Mouse (Mus musculus) forebrain, embryonic 16.5 days (tissue): ENCODE results near the gene Actb. TPM values are rescaled to one million over a fixed set of nuclear protein-coding genes. Genes with fewer than 3 reads are reported as not detected.
A peak's percentile ranks its signal among the peaks of the same experiment; 100 is the strongest.

Experiments used
- ATAC-seq: fragments of 200-750 bp; cut with Nextera tagmentation; 2 replicates; pipeline ENCODE4 v1.8.0; 2017; ENCODE audit warnings: mild to moderate bottlenecking, moderate library complexity
- H3K27ac ChIP-seq: fragments of 300-500 bp; sonication (generic); 2 replicates; pipeline ENCODE4 v1.5.1; 2014; ENCODE audit warnings: low read length, control low read depth
- H3K27me3 ChIP-seq: fragments of 300-500 bp; sonication (generic); replicated peaks from 2 replicates; pipeline ENCODE4 v1.6.1; 2014; ENCODE audit warnings: low read length; ENCODE audit not compliant: control insufficient read depth, insufficient read depth
- H3K36me3 ChIP-seq: fragments of 300-500 bp; sonication (generic); 2 replicates; pipeline ENCODE4 v1.6.1; 2014; ENCODE audit not compliant: control insufficient read depth, insufficient read depth
- H3K4me1 ChIP-seq: fragments of 300-500 bp; sonication (generic); replicated peaks from 2 replicates; pipeline ENCODE4 v1.6.1; 2014; ENCODE audit warnings: low read length; ENCODE audit not compliant: control insufficient read depth, insufficient read depth
- H3K4me2 ChIP-seq: fragments of 300-500 bp; sonication (generic); 2 replicates; pipeline ENCODE4 v1.6.1; 2014; ENCODE audit warnings: mild to moderate bottlenecking, low read length, control low read depth
- H3K4me3 ChIP-seq: fragments of 300-500 bp; sonication (generic); replicated peaks from 2 replicates; pipeline ENCODE4 v1.5.1; 2014; ENCODE audit warnings: mild to moderate bottlenecking, low read length, control low read depth
- H3K9ac ChIP-seq: fragments of 300-500 bp; sonication (generic); replicated peaks from 2 replicates; pipeline ENCODE4 v1.6.1; 2014; ENCODE audit warnings: low read depth, low read length, control low read depth
- H3K9me3 ChIP-seq: fragments of 300-500 bp; sonication (generic); 2 replicates; pipeline ENCODE4 v1.6.1; 2016; ENCODE audit warnings: low read length; ENCODE audit not compliant: control insufficient read depth
- WGBS: fragments of 180-500 bp; shearing (Covaris S2); extraction: QIAGEN DNeasy Blood & Tissue Kit; methylation state at CpG from one replicate; pipeline ENCODE4 v1.1.7; 2014; 5-methylcytosine and 5-hydroxymethylcytosine counted together
- polyA plus RNA-seq: library from polyadenylated mRNA; unstranded; fragments of >200 nt; fragmentation: Nextera tagmentation; extraction: Ambion mirVana; gene quantifications from 2 replicates; pipeline ENCODE4 v1.2.1, GENCODE M21; 2015

Gene Actb
- polyA plus RNA-seq, 1 experiment from 2014 or later: 15,087 TPM

GRCm38 (mm10) chr5:142876896-142877295, 29.7 kb downstream of the Actb start:
- no peak overlapping the region for H3K4me2 ChIP-seq
- H3K4me1 ChIP-seq: peaks cover 40% of the 10 kb centered on the region
- H3K4me3 ChIP-seq: no peak overlapping the region
- no peak for ATAC-seq
- no peak overlapping the region for H3K9ac ChIP-seq
- H3K27me3 ChIP-seq: no peaks in the 10 kb centered on the region
- 65% methylated on average over 5 of the region's 5 CpGs for WGBS
- H3K36me3 ChIP-seq: 0 out of 2 replicates have a peak, but pooled peaks cover 2% of the 10 kb centered on the region
- H3K27ac ChIP-seq: 0 out of 2 replicates have a peak overlapping the region, but pooled peaks have one; percentile 11
- H3K9me3 ChIP-seq: no peaks in the 10 kb centered on the region

DNA sequence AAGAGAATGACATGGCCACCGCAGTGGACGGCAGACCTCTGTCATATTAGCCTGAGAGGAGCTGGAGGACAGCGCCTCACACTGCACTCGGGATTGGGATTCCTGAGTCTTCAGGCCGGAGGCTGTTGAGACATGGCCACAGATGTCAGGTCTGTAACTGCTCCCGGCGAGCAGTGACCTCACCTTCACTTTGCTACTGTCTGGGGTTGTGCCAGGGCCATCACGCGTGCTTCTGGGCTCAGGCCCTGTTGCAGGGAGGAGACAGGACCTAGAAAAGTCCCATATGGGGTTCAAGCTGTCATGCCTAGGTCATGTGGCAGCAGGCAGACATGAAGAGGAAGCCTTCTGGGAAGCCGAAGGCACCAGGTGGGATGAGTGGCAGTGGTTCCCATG, 31.0 kb downstream of the Actb start:
- no peaks in the 10 kb centered on the region for H3K9me3 ChIP-seq
- H3K36me3 ChIP-seq: 0 out of 2 replicates have a peak, but pooled peaks cover 3% of the 10 kb centered on the region
- H3K4me3 ChIP-seq: no peak overlapping the region
- no peak overlapping the region for H3K4me2 ChIP-seq
- H3K27ac ChIP-seq: no peak overlapping the region
- WGBS: 85% methylated on average over 10 of the region's 10 CpGs
- no peak overlapping the region for H3K9ac ChIP-seq
- H3K27me3 ChIP-seq: no peaks in the 10 kb centered on the region
- H3K4me1 ChIP-seq: peaks cover 34% of the 10 kb centered on the region
- ATAC-seq: no peak

DNA sequence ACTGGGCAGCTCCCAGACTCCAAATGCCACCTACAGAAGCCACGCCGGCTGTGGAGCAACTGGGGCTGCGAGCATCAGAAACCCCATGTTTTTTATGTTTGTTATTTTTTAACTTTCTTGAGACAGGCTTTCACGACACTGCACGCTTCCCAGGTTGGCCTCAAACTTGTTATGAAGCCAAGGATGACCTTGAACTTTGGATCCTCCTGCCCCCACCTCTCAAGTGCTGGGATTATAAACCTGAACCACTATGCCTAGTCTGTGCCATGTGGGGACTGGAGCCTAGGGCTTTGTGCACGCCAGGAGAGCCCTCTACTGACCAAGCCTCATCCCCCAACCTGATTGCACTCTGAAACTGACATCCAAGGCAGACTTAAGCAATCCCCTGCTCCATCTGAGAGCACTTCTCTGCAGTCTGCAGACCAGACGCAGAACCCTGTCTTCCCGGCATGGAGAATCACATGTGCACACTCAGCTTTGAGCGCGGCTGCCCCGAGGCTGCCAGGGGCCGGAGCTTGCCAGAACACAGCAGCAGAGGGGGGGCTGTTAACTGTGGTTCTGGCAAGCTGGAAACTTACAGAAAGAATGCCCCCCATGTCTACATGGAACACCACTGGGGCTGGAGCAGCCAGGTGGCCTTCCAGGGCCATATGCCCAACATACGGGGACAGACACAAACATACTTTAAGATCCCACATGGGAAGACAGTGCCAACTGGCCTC, 31.6 kb downstream of the Actb start:
- H3K4me3 ChIP-seq: no peak overlapping the region
- no peak overlapping the region for H3K27ac ChIP-seq
- no peaks in the 10 kb centered on the region for H3K27me3 ChIP-seq
- WGBS: 80% methylated on average over 13 of the region's 13 CpGs
- no peak overlapping the region for H3K4me2 ChIP-seq
- ATAC-seq: no peak
- H3K4me1 ChIP-seq: peaks cover 31% of the 10 kb centered on the region
- H3K9ac ChIP-seq: no peak overlapping the region
- 0 out of 2 replicates have a peak, but pooled peaks cover 3% of the 10 kb centered on the region for H3K36me3 ChIP-seq
- no peaks in the 10 kb centered on the region for H3K9me3 ChIP-seq

DNA sequence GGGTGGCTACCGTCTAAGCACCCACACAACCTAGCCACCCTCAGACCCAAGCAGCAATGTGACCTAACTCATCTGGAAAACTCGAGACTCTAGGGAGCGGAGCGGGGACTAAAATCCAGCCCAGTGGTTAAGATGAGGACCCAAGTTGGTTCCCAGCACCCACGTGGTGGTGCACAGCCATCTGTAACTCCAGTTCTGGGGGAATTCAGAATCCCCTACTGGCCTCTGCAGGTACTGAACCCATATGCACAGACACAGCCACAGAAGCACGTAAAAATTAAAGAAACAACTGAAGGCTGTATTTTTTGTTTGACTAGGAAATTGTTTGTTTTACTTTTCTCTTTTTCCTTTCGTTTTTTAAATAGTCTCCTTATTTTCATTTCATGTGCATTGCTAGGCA, 32.8 kb downstream of the Actb start:
- no peak overlapping the region for H3K4me2 ChIP-seq
- H3K36me3 ChIP-seq: 0 out of 2 replicates have a peak, but pooled peaks cover 3% of the 10 kb centered on the region
- no peak overlapping the region for H3K9ac ChIP-seq
- no peak overlapping the region for H3K27ac ChIP-seq
- ATAC-seq: no peak
- H3K4me3 ChIP-seq: no peak overlapping the region
- peaks cover 39% of the 10 kb centered on the region for H3K4me1 ChIP-seq
- WGBS: 94% methylated on average over 7 of the region's 7 CpGs
- no peaks in the 10 kb centered on the region for H3K27me3 ChIP-seq
- H3K9me3 ChIP-seq: no peaks in the 10 kb centered on the region

DNA sequence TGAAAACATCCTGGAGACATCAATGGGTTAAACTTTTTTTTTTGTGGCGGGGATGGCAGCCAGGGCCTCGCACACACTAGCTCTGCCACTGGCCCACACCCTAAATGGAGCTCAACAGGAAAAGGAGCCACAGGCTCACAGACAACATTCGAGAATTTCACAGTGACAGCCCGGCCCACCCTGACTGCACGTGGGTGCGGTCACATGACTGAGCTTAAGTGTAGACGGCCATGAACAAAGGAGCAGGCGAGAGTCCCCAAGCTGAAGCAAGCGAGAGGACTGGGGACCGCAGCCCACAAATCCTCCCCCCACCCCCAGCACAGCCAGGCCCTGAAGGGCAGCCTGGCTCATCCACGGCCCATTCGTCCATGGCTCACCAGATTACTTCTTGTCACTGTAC, 34.8 kb downstream of the Actb start:
- H3K4me1 ChIP-seq: peaks cover 33% of the 10 kb centered on the region
- no peak for ATAC-seq
- no peaks in the 10 kb centered on the region for H3K27me3 ChIP-seq
- H3K4me2 ChIP-seq: no peak overlapping the region
- H3K9me3 ChIP-seq: no peaks in the 10 kb centered on the region
- H3K27ac ChIP-seq: no peak overlapping the region
- no peak overlapping the region for H3K4me3 ChIP-seq
- H3K9ac ChIP-seq: no peak overlapping the region
- 0 out of 2 replicates have a peak, but pooled peaks cover 3% of the 10 kb centered on the region for H3K36me3 ChIP-seq
- WGBS: 45% methylated on average over 12 of the region's 12 CpGs

DNA sequence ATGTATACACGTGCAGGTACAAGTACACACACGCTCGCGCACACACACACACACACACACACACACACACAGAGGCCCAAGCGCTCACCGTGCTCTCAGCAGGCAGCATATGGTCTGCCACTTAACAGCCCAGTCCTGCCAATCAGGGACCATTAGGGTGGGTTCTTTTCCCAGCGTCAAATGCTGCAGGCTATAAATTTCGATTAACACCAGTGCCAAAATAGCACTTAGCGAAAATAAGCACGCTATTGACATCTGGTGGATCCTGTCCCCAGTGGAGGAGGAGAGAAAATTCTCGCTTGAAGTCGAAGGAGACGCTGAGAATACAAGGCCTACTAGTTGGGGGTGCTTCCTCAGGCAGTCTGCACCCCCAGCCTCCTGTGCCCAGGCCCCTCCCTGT, 37.1 kb downstream of the Actb start:
- Histone ChIP-seq H3K9me3 (no peaks in the 10 kb centered on the region), H3K36me3 (0 out of 2 replicates have a peak, but pooled peaks cover 3% of the 10 kb centered on the region), H3K4me3 (no peak overlapping the region), H3K9ac (no peak overlapping the region), H3K27me3 (no peaks in the 10 kb centered on the region), H3K27ac (peak overlapping the region; percentile 67), H3K4me1 (peaks cover 25% of the 10 kb centered on the region), H3K4me2 (no peak overlapping the region)
- ATAC-seq: peak; percentile 88
- 30% methylated on average over 13 of the region's 13 CpGs for WGBS

GRCm38 (mm10) chr5:142857763-142858229, 48.8 kb downstream of the Actb start:
- WGBS: 19% methylated on average over 16 of the region's 16 CpGs

GRCm38 (mm10) chr5:142856408-142856807, 50.1 kb downstream of the Actb start:
- Histone ChIP-seq H3K9me3 (no peaks in the 10 kb centered on the region), H3K27ac (no peak overlapping the region), H3K27me3 (no peaks in the 10 kb centered on the region), H3K4me1 (peaks cover 11% of the 10 kb centered on the region), H3K4me3 (no peak overlapping the region), H3K9ac (no peak overlapping the region), H3K36me3 (no peaks in the 10 kb centered on the region), H3K4me2 (no peak overlapping the region)
- WGBS: 77% methylated on average over 4 of the region's 4 CpGs
- no peak for ATAC-seq

More at GRCm38 (mm10) chr5:142857763-142858229, 48.8 kb downstream of the Actb start:
- ATAC-seq: peak; percentile 89
- Histone ChIP-seq H3K9ac (no peak overlapping the region), H3K4me1 (peaks cover 16% of the 10 kb centered on the region), H3K27ac (peak overlapping the region; percentile 86), H3K4me2 (peak overlapping the region; percentile 22; the same call in 1 of the 2 replicates), H3K27me3 (no peaks in the 10 kb centered on the region), H3K36me3 (no peaks in the 10 kb centered on the region), H3K4me3 (no peak overlapping the region), H3K9me3 (no peaks in the 10 kb centered on the region)

DNA sequence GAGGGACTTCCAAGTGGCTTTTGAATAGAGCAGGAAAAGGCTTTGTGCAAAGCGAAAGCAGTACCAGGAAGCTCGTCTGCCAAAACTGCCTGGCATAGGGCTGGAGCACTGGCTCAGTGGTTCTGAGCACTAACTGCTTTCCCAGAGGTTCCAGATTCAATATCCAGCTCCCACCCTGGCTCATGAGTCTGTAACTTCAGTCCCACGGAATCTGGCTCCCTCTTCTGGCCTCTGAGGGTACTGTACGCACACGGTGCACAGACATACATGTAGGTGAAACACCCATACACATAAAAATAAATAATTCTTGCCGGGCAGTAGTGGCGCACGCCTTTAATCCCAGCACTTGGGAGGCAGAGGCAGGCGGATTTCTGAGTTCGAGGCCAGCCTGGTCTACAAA, 51.7 kb downstream of the Actb start:
- Histone ChIP-seq H3K4me1 (peaks cover 11% of the 10 kb centered on the region), H3K4me2 (no peak overlapping the region), H3K9me3 (no peaks in the 10 kb centered on the region), H3K36me3 (no peaks in the 10 kb centered on the region), H3K27ac (no peak overlapping the region), H3K27me3 (no peaks in the 10 kb centered on the region), H3K4me3 (no peak overlapping the region), H3K9ac (no peak overlapping the region)
- ATAC-seq: 0 out of 2 replicates have a peak, but pooled peaks have one; percentile 21
- 74% methylated on average over 10 of the region's 10 CpGs for WGBS
